Mouse (Mus musculus) lung, adult 2 months (tissue): Measurements from ENCODE around the gene Zc3h7b.

Experiments
- CTCF ChIP-seq: fragments of 200-500 bp; IDR thresholded peaks from 2 replicates; pipeline ENCODE4 v1.5.1; 2011; ENCODE audit warnings: mild to moderate bottlenecking, low read length, control low read depth; ENCODE audit not compliant: insufficient read depth
- POLR2A ChIP-seq: fragments of 200-500 bp; IDR thresholded peaks from 2 replicates; pipeline ENCODE4 v1.6.1; 2011; ENCODE audit warnings: low read depth, mild to moderate bottlenecking, control low read depth, low read length, borderline replicate concordance; ENCODE audit errors: extremely low read depth

DNA sequence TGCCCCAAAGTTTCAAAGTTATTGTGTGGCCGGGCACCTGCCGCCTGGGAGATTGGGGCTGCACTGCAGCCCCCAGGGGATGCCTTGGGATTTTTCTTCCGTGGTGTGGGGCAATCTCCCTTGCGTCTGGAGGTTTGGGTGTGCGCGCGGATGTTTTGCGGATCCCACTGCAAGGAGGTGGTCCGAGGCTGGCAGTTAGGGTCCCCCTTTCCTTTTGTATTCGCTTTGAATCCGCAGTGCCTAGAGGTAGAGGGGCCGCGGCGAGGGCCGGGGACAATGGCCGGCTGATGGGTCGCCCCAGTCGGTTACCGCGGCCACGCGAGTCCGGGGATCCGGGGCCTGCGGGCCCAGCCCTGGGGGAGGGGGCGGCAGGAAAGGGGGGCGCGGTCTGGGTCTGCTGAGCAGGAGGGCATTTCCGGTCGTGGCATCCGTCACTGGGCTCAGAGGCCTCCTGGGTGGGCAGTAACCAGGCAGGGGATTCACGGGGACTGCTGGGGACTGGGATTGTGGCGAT is 801 bp downstream of the Zc3h7b start:
- TF ChIP-seq CTCF (no peak), POLR2A (no peak)
